Mouse (Mus musculus) embryonic facial prominence, embryonic 13.5 days (tissue): ENCODE data around the gene Ngef. TPM values are rescaled to one million over a fixed set of nuclear protein-coding genes. Genes with fewer than 3 reads are reported as not detected.

Experiments used
- ATAC-seq: fragments of 200-750 bp; cut with Nextera tagmentation; 2 replicates; pipeline ENCODE4 v1.8.0; 2017; ENCODE audit warnings: low read depth; ENCODE audit not compliant: insufficient number of reproducible peaks, insufficient read depth, low FRiP score, low TSS enrichment
- H3K27ac ChIP-seq: fragments of 300-500 bp; sonication (generic); 2 replicates; pipeline ENCODE4 v1.5.1; 2015; ENCODE audit warnings: moderate library complexity, mild to moderate bottlenecking, inconsistent platforms
- H3K27me3 ChIP-seq: fragments of 300-500 bp; sonication (generic); 2 replicates; pipeline ENCODE4 v1.6.1; 2015; ENCODE audit warnings: mild to moderate bottlenecking, inconsistent platforms
- H3K36me3 ChIP-seq: fragments of 300-500 bp; sonication (generic); 2 replicates; pipeline ENCODE4 v1.6.1; 2015; ENCODE audit warnings: mild to moderate bottlenecking, inconsistent platforms
- H3K4me1 ChIP-seq: fragments of 300-500 bp; sonication (generic); 2 replicates; pipeline ENCODE4 v1.6.1; 2015; ENCODE audit warnings: inconsistent platforms
- H3K4me2 ChIP-seq: fragments of 300-500 bp; sonication (generic); 2 replicates; pipeline ENCODE4 v1.6.1; 2015; ENCODE audit warnings: moderate library complexity, mild to moderate bottlenecking, inconsistent platforms
- H3K4me3 ChIP-seq: fragments of 300-500 bp; sonication (generic); 2 replicates; pipeline ENCODE4 v1.5.1; 2015; ENCODE audit warnings: mild to moderate bottlenecking, inconsistent platforms
- H3K9ac ChIP-seq: fragments of 300-500 bp; sonication (generic); 2 replicates; pipeline ENCODE4 v1.6.1; 2015; ENCODE audit warnings: mild to moderate bottlenecking, inconsistent platforms
- H3K9me3 ChIP-seq: fragments of 300-500 bp; sonication (generic); 2 replicates; pipeline ENCODE4 v1.6.1; 2016; ENCODE audit warnings: inconsistent platforms
- WGBS: fragments of 180-500 bp; shearing (Covaris S2); methylation state at CpG from one replicate; pipeline ENCODE4 v1.1.7; 2015; ENCODE audit warnings: mixed read lengths; 5-methylcytosine and 5-hydroxymethylcytosine counted together
- polyA plus RNA-seq: library from polyadenylated mRNA; unstranded; fragments of >200 nt; fragmentation: Nextera tagmentation; extraction: Ambion mirVana; gene quantifications from 2 replicates; pipeline ENCODE4 v1.2.1, GENCODE M21; 2015

Ngef gene
- polyA plus RNA-seq, 1 experiment from 2014 or later, result 1.1 TPM

DNA sequence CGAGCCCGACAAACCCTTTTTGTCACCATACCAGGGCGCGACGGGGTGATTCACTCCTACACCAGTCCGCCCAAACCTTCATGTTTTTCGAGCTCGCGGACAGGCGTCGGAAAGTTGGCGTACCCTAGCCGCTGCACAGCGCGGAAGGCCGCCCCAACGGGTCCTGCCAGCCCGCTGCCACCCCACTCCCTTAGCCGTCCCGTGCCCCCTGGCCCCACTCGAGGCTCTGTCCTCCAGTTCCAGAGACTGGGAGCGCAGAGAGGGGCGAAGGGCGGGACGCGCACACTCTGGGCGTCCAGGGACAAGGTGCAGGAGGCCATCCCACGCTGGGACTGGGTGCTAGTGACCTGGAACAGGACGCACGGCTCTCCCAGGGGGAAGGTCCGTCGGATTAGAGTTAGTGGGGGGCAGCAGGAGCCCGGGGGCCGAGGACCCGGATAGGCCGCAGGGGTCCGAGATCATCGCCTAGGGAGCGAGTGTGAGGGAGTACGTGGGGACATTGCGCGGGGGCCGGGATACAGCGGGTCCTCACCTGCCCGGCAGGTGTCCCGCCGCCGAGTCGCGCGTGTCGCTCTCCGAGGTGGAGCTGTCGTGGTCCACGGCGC lies 64.0 kb downstream of the Ngef start, which contains the start of gene Neu2:
Neu2 (plus strand) TSS at position 329 of the 605 bp plus-strand sequence.
- Histone ChIP-seq H3K36me3 (no peaks in the 10 kb centered on the region), H3K9me3 (no peaks in the 10 kb centered on the region), H3K4me3 (peak within 1 kb of the TSS; percentile 72), H3K27ac (no peak within 1 kb of the TSS), H3K27me3 (peaks cover 67% of the 10 kb centered on the region), H3K4me2 (peak within 1 kb of the TSS; percentile 100), H3K9ac (peak within 1 kb of the TSS; percentile 73), H3K4me1 (peaks cover 12% of the 10 kb centered on the region)
- ATAC-seq, result peak; percentile 59; the same call in 1 of the 2 replicates
- 2% methylated on average over 56 of the region's 56 CpGs for WGBS

DNA sequence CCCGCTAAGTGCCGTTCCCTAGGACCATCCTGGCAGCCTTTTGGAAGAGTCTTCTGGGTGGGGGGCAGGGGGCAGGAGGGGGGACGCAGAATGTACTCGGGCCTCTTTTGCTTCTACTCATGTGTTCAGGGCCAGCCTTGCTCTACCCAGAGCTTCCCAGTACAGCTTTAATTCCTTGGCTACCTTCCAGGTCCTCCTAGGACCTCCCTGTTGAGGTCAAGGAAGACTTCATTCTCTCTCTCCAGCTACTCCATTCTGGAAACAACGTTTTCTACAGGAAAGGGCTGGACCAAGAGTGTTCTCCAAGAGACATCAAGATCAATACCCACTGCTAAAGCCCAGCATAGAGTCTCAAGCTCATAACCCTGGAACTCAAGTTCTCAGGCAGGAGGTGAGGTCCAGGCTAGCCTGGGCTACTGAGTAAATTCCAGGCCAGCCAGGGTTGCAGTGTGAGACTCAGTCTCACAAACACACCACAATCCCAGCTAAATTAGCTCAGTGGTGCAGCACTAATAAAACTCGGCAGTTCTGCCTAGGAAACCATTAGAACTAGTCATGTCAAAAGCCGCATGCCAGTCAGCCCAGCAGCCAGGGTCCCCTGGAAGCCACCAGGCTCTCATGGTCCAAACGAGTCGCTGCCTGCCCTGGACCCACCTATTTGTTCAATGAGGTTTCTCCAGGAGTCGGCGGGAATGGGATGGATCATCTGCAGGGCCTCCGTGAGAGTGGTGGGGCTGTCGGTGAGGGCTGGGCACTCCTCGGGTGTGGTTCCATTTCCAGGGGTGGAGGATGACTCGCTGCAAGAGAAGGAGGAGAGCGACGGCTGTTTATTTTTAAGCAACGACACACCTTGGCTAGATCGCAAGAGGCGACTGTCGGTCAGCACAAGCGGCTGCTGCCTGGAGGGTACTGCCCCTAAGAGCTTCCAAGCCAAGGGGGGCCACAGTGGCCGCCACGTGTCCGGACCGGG lies 64.8 kb downstream of the Ngef start:
- H3K4me3 ChIP-seq, result peak overlapping the region; percentile 72
- H3K9ac ChIP-seq, result peak overlapping the region; percentile 73
- H3K27me3 ChIP-seq, result peaks cover 71% of the 10 kb centered on the region
- 0 out of 2 replicates have a peak, but pooled peaks have one; percentile 11 for ATAC-seq
- H3K9me3 ChIP-seq, result no peaks in the 10 kb centered on the region
- H3K36me3 ChIP-seq, result no peaks in the 10 kb centered on the region
- H3K4me1 ChIP-seq, result peaks cover 16% of the 10 kb centered on the region
- H3K27ac ChIP-seq, result no peak overlapping the region
- H3K4me2 ChIP-seq, result peak overlapping the region; percentile 100
- 19% methylated on average over 26 of the region's 26 CpGs for WGBS

DNA sequence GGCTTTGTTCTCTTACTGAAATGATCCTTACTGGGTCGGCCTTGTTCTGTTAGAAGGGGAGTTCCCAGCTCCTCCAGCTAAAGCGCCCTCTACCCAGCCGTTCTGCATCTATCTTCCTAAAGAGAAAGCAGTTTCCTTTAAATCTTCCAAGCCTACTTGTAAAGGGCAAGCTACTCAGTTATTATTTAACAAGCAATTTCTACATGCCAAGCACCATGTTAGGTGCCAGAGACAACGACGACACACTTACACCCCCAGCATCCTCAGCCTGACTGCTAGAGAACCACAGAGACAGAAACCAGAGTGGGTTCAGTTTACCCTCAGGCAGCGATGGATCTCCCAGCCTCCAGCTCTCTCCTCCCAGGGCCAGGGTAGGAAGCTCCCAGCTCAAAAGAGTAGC lies 65.8 kb downstream of the Ngef start:
- ATAC-seq, result no peak
- H3K4me1 ChIP-seq, result peaks cover 16% of the 10 kb centered on the region
- peaks cover 71% of the 10 kb centered on the region for H3K27me3 ChIP-seq
- no peaks in the 10 kb centered on the region for H3K36me3 ChIP-seq
- H3K9ac ChIP-seq, result no peak overlapping the region
- no peak overlapping the region for H3K27ac ChIP-seq
- H3K4me2 ChIP-seq, result no peak overlapping the region
- no peak overlapping the region for H3K4me3 ChIP-seq
- 52% methylated on average over 6 of the region's 6 CpGs for WGBS
- H3K9me3 ChIP-seq, result no peaks in the 10 kb centered on the region

DNA sequence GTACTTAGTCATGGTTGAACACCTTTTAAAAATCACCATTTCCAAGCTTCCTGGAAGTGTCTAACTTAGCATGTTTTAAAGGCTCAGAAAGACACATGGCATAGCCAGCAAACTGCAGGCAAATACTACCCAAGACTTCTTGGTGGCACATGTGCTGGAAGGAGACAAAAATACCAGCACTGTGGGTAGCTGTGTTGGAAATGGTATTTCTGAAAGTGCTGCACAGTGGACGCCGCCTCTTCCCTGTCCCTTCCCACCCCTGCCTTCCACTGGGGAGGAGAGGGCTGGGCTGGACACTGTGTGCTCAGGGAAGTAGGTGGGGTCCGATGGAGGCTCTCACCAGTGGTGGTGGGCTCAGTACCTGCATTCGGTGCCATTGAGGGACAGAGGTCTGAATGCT lies 68.1 kb downstream of the Ngef start:
- H3K4me2 ChIP-seq, result no peak overlapping the region
- H3K27me3 ChIP-seq, result peaks cover 56% of the 10 kb centered on the region
- H3K36me3 ChIP-seq, result no peaks in the 10 kb centered on the region
- no peak for ATAC-seq
- no peak overlapping the region for H3K9ac ChIP-seq
- no peaks in the 10 kb centered on the region for H3K9me3 ChIP-seq
- no peak overlapping the region for H3K4me3 ChIP-seq
- H3K27ac ChIP-seq, result no peak overlapping the region
- peaks cover 16% of the 10 kb centered on the region for H3K4me1 ChIP-seq
- WGBS, result 93% methylated on average over 4 of the region's 4 CpGs

DNA sequence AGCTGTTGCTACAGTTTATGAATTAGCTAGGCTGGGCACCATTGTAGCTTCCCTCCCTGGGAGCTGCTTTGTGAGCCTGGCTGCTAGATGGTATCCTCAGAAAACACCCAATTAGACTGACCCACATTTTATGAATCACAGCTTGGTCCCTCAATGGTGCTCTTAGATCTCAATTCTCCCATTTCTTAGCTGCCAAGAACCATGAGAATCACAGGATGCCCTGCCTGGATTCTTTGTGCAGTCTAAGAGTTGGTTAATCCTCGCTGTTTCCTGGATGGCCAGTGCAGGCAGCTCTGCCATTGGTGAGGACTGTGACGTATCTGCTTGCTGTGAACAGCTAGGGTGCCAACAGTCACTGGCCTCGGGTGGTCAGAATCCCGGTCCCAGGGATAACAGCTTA lies 80.1 kb downstream of the Ngef start:
- Histone ChIP-seq H3K4me1 (no peaks in the 10 kb centered on the region), H3K27ac (no peak overlapping the region), H3K9ac (no peak overlapping the region), H3K4me3 (no peak overlapping the region), H3K27me3 (no peaks in the 10 kb centered on the region), H3K4me2 (no peak overlapping the region), H3K9me3 (no peaks in the 10 kb centered on the region), H3K36me3 (no peaks in the 10 kb centered on the region)
- 75% methylated on average over 4 of the region's 4 CpGs for WGBS
- no peak for ATAC-seq

DNA sequence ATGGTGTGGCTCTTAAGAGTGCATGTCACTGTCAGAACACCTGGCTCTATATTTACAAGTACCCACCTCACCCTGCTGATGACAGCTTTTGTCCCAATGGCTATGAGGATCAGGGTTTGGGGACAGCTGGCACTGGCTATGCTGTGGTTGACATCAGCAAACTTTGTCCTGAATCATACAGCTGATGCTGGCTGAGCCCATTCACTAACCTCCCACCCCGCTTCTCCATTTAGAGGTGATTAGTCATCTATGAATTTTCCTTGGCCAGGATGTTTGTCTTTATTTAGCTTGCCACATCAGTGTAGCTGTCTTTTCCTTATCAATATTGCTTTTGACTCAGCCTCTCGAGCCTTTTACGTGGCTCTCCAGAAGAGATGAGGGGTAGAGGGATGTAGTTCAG lies 81.4 kb downstream of the Ngef start:
- ATAC-seq, result no peak
- 88% methylated on average over 3 of the region's 3 CpGs for WGBS
- H3K9me3 ChIP-seq, result no peaks in the 10 kb centered on the region
- no peak overlapping the region for H3K27ac ChIP-seq
- H3K4me3 ChIP-seq, result no peak overlapping the region
- H3K4me2 ChIP-seq, result no peak overlapping the region
- no peaks in the 10 kb centered on the region for H3K4me1 ChIP-seq
- no peaks in the 10 kb centered on the region for H3K36me3 ChIP-seq
- no peak overlapping the region for H3K9ac ChIP-seq
- H3K27me3 ChIP-seq, result no peaks in the 10 kb centered on the region

DNA sequence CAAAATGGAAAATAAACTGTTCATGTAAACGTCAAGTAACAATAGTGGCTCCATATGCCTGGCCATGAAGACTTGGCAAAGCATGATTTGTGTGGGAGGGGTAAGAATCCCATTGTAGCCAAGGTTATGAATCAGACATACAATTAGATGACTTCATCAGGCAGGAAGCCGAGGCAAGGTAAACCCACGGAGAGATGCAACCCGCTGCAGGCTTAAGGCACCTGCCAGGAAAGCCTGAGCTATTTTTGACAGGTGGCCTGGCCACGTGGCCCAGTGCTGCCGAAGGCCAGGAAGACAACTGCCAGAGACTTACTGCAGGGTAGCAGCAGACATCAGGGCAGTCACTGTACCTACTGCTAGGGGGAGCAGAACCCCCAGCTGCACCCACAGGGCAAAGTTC lies 87.3 kb downstream of the Ngef start:
- no peak overlapping the region for H3K27ac ChIP-seq
- no peak overlapping the region for H3K4me2 ChIP-seq
- H3K4me3 ChIP-seq, result no peak overlapping the region
- no peak overlapping the region for H3K9ac ChIP-seq
- no peak for ATAC-seq
- H3K36me3 ChIP-seq, result no peaks in the 10 kb centered on the region
- no peaks in the 10 kb centered on the region for H3K9me3 ChIP-seq
- H3K27me3 ChIP-seq, result no peaks in the 10 kb centered on the region
- no peaks in the 10 kb centered on the region for H3K4me1 ChIP-seq
- WGBS, result 70% methylated on average over 6 of the region's 6 CpGs

DNA sequence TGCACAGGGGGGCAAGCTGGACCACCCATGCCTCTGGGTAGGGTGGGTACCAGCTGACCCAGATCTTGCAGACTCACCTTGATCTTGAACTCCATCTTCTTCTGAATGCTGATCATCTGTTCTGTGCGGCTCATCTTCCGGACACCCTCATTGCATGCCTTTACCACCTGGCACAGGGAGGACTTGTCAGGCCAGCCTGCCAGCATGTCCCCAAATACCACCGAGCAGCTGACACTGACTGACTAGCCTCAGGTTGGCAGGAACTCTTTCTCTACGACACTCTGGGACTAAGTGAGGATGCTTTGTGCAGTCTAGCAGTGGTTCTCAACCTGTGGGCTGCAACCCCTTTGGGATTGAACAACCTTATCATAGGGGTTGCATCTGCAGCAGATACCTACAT lies 91.1 kb downstream of the Ngef start:
- Histone ChIP-seq H3K4me3 (no peak overlapping the region), H3K27me3 (peaks cover under 1% of the 10 kb centered on the region; the same call in 1 of the 2 replicates), H3K36me3 (no peaks in the 10 kb centered on the region), H3K27ac (no peak overlapping the region), H3K4me2 (no peak overlapping the region), H3K9ac (no peak overlapping the region), H3K4me1 (no peaks in the 10 kb centered on the region), H3K9me3 (no peaks in the 10 kb centered on the region)
- 85% methylated on average over 4 of the region's 4 CpGs for WGBS
- no peak for ATAC-seq

DNA sequence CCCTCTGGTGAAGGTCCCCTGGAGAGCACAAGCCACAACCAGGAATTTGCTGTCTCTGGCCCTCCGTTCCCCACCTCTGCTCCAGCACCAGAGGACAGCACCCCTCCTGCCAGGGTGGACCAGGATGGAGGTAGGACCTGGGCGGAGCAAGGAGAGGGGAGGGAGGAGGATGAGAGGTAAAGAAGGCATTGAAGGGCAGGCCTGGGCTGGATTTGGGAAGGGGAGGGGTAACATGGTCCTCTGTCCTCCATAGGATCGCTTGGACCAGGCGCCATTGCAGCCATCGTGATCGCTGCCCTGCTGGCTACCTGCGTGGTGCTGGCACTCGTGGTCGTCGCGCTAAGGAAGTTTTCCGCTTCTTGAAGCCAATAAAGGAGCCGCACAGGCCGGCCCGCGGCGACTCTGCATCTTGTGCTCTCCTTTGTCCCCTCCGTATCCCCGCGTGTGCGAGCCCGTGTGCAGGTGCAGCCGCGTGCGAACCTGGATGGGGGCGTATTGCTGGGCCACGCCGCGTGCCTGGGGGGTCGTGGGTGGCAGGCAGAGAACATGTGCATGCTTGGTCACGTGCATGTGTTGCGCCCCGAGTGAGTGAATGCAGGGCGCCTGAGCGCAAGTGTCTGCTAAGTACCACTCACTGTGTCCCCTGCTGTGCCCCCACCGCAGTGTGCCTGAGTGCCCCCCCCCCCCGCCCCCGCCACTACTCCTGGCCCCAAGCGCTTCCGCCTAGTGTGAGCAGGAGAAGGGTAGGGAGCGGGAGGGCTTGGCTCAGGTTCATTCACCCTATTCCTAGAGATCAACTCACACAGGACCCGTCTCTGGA lies 98.4 kb downstream of the Ngef start:
- Histone ChIP-seq H3K36me3 (no peaks in the 10 kb centered on the region), H3K9me3 (no peaks in the 10 kb centered on the region), H3K4me3 (peak overlapping the region; percentile 41), H3K4me2 (peak overlapping the region; percentile 68), H3K4me1 (peaks cover 7% of the 10 kb centered on the region; the same call in 1 of the 2 replicates), H3K9ac (peak overlapping the region; percentile 54; the same call in 1 of the 2 replicates), H3K27ac (no peak overlapping the region), H3K27me3 (peaks cover 41% of the 10 kb centered on the region)
- ATAC-seq, result 0 out of 2 replicates have a peak, but pooled peaks have one; percentile 11
- 2% methylated on average over 41 of the region's 42 CpGs for WGBS

DNA sequence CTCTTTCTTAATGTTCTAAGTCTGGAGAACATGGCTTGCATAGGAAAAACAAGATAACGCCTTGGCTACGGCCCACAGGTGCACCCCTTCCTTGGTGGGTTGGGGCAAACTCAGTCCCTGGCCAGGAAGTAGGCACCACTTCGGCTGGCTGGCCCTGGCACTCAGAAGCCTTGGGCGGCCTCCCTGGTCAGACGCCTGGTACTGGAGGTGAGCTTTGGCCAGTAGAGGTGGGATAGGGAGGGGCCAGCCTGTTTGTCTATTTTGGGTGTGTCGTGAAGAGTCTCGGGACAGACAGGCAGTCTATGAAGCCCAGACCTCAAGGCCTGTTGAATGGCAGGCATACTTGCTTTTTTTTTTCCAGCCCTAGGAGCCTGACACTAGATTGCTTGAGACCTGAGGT lies 101.1 kb downstream of the Ngef start:
- Histone ChIP-seq H3K4me1 (peaks cover 7% of the 10 kb centered on the region; the same call in 1 of the 2 replicates), H3K27me3 (peaks cover 42% of the 10 kb centered on the region), H3K36me3 (no peaks in the 10 kb centered on the region), H3K4me3 (no peak overlapping the region), H3K9ac (no peak overlapping the region), H3K4me2 (no peak overlapping the region), H3K27ac (peak overlapping the region; percentile 19; the same call in 1 of the 2 replicates), H3K9me3 (no peaks in the 10 kb centered on the region)
- ATAC-seq, result no peak
- 87% methylated on average over 7 of the region's 7 CpGs for WGBS

DNA sequence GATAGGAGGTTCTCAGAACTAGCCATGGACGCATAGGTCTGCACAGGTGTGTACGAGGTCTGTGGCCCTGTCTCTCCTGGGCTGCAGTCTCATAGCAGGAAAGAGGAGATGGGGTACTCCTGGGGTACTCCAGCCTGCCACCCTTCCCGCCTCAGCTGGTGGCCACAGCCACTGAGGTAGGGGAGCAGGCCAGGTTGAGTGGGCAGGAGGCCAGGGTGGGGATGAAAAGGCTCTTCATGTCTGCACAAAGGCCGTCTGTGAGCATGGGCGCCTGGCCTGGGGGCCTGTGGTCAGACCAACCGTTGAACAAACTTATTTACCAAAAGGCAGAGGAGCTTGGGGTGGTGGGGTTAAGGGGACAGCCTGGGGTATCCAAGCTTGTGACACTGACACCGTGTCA lies 101.8 kb downstream of the Ngef start:
- Histone ChIP-seq H3K27ac (no peak overlapping the region; the same call in 1 of the 2 replicates), H3K4me2 (no peak overlapping the region), H3K4me3 (no peak overlapping the region), H3K27me3 (peaks cover 35% of the 10 kb centered on the region), H3K9me3 (no peaks in the 10 kb centered on the region), H3K4me1 (peaks cover 7% of the 10 kb centered on the region; the same call in 1 of the 2 replicates), H3K36me3 (no peaks in the 10 kb centered on the region), H3K9ac (no peak overlapping the region)
- no peak for ATAC-seq
- WGBS, result 64% methylated on average over 7 of the region's 7 CpGs
